Mouse (Mus musculus) lung, adult 2 months (tissue): ENCODE data around the gene Cep112. TPM values are rescaled to one million over a fixed set of nuclear protein-coding genes. Genes with fewer than 3 reads are reported as not detected.
A peak's percentile ranks its signal among the peaks of the same experiment; 100 is the strongest.

Source experiments
- DNase-seq: peaks from one replicate; pipeline ENCODE4 v3.0.0; 2022
- H3K4me1 ChIP-seq: fragments of 200-500 bp; 2 replicates; pipeline ENCODE4 v1.6.1; 2011; ENCODE audit warnings: low read length; ENCODE audit not compliant: control insufficient read depth, insufficient read depth
- H3K4me3 ChIP-seq: fragments of 200-500 bp; replicated peaks from 2 replicates; pipeline ENCODE3; 2011; ENCODE audit warnings: low read depth, mild to moderate bottlenecking, control low read depth, low read length; ENCODE audit errors: extremely low read depth
- CTCF ChIP-seq: fragments of 200-500 bp; IDR thresholded peaks from 2 replicates; pipeline ENCODE4 v1.5.1; 2011; ENCODE audit warnings: mild to moderate bottlenecking, low read length, control low read depth; ENCODE audit not compliant: insufficient read depth
- POLR2A ChIP-seq: fragments of 200-500 bp; IDR thresholded peaks from 2 replicates; pipeline ENCODE4 v1.6.1; 2011; ENCODE audit warnings: low read depth, mild to moderate bottlenecking, control low read depth, low read length, borderline replicate concordance; ENCODE audit errors: extremely low read depth
- WGBS: fragments of 180-500 bp; shearing (Covaris S2); methylation state at CpG from one replicate; pipeline ENCODE4 v1.1.7; 2018; 5-methylcytosine and 5-hydroxymethylcytosine counted together
- polyA plus RNA-seq: library from polyadenylated mRNA; depleted of rRNA; stranded (reverse); fragments of >200 nt; gene quantifications from 2 replicates; pipeline ENCODE4 v1.2.3, GENCODE M21; 2012

Cep112 gene
- polyA plus RNA-seq, 1 experiment = 0.39 TPM

DNA sequence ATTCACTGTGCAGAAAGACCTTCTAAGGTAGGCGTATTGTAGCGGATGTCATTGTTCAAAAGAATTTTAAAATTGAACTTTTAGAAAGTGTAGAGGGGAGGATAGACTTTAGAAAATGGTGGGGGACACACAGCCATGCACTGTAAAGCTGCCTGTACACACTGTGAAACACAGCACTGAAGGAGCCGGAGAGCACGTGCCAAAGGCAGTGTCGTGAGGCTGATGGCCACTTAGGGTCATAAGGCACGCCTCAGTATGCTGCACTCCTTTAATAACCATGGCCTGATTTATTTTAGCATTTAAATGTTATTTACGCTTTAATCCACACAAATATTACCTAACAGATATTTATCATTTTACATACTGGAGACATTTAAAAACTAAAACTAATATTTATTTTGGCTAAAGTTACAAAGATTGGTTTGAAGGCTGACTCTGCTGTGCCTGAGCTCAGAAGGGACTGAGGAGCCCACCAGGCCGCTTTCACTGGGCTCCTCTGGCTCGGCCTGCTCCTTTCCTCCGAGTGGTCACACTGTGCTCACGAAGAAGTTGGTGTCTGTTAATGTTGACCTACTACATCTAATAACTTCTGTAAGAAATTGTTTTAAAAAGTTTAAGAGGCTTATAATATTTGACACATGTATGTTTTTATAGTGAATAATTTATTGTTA is 19.0 kb downstream of the Cep112 start:
- DNase-seq = no peak
- no peak for TF ChIP-seq POLR2A
- no peak for TF ChIP-seq CTCF
- Histone ChIP-seq H3K4me3 (no peak overlapping the region), H3K4me1 (no peaks in the 10 kb centered on the region)
- WGBS = 70% methylated on average over 11 of the region's 11 CpGs

DNA sequence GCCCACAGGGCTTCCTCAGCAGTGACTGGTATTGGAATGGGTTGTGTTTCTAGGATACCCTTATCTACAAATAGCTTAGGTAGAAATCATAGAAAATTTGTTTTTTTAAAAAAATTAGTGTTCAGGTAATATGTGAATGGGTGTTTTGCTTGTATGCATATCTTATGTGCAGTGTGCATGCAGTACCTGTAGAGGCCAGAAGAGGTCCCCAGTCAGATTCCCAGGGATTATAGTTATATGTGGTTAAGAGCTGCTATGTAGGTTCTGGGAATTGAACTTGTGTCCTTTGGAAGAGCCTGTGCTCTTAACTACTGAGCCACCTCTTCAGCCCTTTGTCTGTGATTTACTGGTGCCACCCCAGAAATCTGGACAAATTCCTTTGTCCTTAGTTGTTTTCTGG is 22.2 kb downstream of the Cep112 start:
- TF ChIP-seq POLR2A (no peak), CTCF (no peak)
- Histone ChIP-seq H3K4me1 (no peaks in the 10 kb centered on the region), H3K4me3 (no peak overlapping the region)
- no peak for DNase-seq

DNA sequence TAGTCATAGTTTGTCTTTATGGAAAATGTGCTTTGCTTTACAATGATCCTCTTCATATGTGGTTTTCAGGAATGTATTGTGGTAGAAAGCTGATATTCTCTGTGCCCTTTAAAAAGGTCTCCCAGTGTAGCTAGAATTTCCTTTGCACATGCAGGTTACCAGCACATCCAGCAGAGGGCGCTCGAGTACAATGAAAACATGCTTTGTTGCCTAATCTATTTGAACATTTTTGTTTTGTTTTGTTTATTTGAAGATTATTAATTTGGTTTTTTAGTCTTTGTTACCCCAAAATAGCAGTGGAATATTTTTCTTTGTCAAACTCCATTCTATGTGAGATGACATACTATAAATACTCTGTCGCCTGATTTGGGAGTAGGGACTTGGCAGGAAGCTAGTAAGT is 24.8 kb downstream of the Cep112 start:
- no peaks in the 10 kb centered on the region for H3K4me1 ChIP-seq
- WGBS = 22% methylated on average over 3 of the region's 3 CpGs

DNA sequence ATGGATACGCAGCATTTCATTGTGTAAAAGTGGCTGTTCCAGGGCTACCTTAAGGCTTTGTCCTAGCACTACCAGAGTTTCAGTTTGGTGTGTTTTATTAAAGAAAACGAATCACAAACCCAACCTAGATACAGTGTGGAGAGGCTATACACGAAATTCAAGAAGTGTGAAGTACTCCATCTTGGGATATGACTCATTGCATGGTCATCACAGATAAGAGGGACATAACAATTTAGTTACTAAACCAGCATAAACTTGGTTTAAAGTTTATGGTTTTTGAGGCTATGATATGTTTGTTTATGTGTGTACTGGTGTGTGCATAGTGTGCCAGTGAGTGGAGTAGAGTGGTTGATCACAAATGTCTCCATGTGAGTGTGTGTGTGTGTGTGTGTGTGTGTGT is 34.6 kb downstream of the Cep112 start:
- WGBS = 71% methylated on average over 3 of the region's 3 CpGs
- TF ChIP-seq CTCF = no peak
- no peak for TF ChIP-seq POLR2A
- H3K4me3 ChIP-seq = no peak overlapping the region
- no peak for DNase-seq
- H3K4me1 ChIP-seq = no peaks in the 10 kb centered on the region; the same call in 1 of the 2 replicates

More for the DNA sequence above, 24.8 kb downstream of the Cep112 start:
- no peak overlapping the region for H3K4me3 ChIP-seq
- no peak for TF ChIP-seq POLR2A
- peak; percentile 62; the same call in 1 of the 2 replicates for TF ChIP-seq CTCF
- peak; percentile 74 for DNase-seq

DNA sequence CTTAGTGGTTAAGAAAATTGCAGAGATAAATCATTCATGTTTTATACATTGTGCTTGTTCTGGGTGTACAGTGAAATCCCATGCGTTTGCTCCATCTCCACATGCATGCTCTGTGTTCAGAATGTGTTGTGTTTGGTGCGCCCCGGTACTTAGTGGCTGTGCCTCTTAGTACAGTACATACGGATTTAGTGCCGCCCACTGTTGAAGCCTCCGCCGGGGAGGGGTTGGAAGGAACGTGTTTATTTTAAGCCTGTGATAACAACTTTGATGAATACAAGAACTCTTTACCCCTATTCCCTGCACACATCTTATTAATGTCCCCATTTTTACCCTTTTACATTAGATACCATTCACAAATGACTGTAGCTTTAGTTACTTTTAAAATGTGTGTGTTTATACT is 39.1 kb downstream of the Cep112 start:
- WGBS = 37% methylated on average over 8 of the region's 8 CpGs
- Histone ChIP-seq H3K4me3 (no peak overlapping the region), H3K4me1 (no peaks in the 10 kb centered on the region; the same call in 1 of the 2 replicates)
- no peak for TF ChIP-seq CTCF
- TF ChIP-seq POLR2A = no peak
- DNase-seq = no peak

- WGBS = 79% methylated on average over 4 of the region's 4 CpGs
- no peak for TF ChIP-seq CTCF
- TF ChIP-seq POLR2A = no peak
- Histone ChIP-seq H3K4me1 (no peaks in the 10 kb centered on the region; the same call in 1 of the 2 replicates), H3K4me3 (no peak overlapping the region)
- DNase-seq = no peak
Observed at GRCm38 (mm10) chr11:108464715-108465301, 39.8 kb downstream of the Cep112 start.

DNA sequence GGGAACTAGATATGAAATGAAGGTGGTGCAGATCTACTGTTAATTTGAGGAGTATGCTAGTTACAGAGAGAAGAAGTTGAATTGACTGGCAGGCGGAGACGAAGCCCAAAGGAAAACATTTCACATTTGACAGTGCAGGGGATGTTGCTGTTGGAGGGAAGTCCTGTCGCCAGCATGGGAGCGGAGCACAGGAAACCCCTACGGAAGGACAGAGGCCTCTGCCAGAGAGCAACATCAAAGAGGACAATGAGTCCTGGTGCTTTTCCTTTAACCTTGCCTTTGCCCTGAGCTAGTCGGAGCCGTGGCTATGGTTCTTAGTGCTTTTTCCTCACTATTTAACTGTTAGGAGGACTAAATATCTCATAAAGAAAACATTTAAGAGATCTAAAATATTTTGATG is 50.7 kb downstream of the Cep112 start:
- Histone ChIP-seq H3K4me1 (no peaks in the 10 kb centered on the region), H3K4me3 (no peak overlapping the region)
- DNase-seq = peak; percentile 6
- TF ChIP-seq CTCF (no peak), POLR2A (no peak)
- 42% methylated on average over 7 of the region's 7 CpGs for WGBS

- H3K4me1 ChIP-seq = no peaks in the 10 kb centered on the region
- 56% methylated on average over 1 of the region's 1 CpGs for WGBS
- no peak overlapping the region for H3K4me3 ChIP-seq
- DNase-seq = no peak
- TF ChIP-seq CTCF (no peak), POLR2A (no peak)
Observed at GRCm38 (mm10) chr11:108476226-108476625, 51.2 kb downstream of the Cep112 start.

DNA sequence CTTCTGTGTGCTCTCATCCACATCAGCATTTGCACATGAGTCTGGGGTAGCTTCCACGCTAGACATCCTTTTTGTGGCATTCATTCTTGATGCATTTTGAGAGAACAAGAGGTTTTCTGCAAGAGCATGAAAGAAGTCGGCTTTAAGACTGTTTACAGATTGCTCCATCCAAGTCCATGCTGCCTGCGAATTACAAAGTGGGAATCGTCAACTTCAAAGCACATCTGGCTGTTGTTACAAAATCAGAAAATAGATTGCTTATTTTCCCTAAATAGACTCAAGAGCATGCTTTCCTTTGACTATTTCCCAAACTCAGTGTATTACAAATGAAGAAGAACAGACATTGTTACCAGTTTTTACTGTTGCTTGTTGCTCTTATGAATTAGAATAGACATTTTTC is 59.0 kb downstream of the Cep112 start:
- no peak for DNase-seq
- WGBS = 64% methylated on average over 4 of the region's 4 CpGs
- TF ChIP-seq POLR2A (no peak), CTCF (no peak)
- no peaks in the 10 kb centered on the region for H3K4me1 ChIP-seq
- H3K4me3 ChIP-seq = no peak overlapping the region

GRCm38 (mm10) chr11:108488256-108488655 is 63.3 kb downstream of the Cep112 start:
- Histone ChIP-seq H3K4me3 (no peak overlapping the region), H3K4me1 (no peaks in the 10 kb centered on the region)
- DNase-seq = no peak
- WGBS = 78% methylated on average over 2 of the region's 2 CpGs
- no peak for TF ChIP-seq CTCF
- TF ChIP-seq POLR2A = no peak

DNA sequence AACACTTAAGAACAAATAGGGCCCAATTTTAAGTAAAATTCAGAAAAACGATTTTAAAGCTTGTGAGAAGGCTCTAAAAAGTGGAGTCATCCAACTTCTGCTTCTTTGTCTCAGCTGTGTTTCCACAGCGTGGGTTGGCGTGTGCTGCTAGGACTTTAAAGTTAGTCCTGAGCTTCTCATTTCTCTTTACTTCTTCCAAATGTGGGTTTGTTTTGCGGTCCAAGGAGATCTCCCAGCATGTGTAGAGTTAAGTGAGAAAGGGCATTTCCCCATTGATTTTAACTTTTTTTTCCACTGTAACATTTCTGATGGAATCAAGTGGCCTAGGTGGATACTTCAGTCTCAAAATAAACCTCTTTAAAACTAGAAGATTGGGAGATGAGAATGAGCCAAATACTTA is 64.9 kb downstream of the Cep112 start:
- WGBS = 86% methylated on average over 4 of the region's 4 CpGs
- no peak for TF ChIP-seq CTCF
- TF ChIP-seq POLR2A = no peak
- no peak for DNase-seq
- Histone ChIP-seq H3K4me1 (no peaks in the 10 kb centered on the region), H3K4me3 (no peak overlapping the region)
